Mouse (Mus musculus): ENCODE data around the gene Immp2l.

Immp2l gene

DNA sequence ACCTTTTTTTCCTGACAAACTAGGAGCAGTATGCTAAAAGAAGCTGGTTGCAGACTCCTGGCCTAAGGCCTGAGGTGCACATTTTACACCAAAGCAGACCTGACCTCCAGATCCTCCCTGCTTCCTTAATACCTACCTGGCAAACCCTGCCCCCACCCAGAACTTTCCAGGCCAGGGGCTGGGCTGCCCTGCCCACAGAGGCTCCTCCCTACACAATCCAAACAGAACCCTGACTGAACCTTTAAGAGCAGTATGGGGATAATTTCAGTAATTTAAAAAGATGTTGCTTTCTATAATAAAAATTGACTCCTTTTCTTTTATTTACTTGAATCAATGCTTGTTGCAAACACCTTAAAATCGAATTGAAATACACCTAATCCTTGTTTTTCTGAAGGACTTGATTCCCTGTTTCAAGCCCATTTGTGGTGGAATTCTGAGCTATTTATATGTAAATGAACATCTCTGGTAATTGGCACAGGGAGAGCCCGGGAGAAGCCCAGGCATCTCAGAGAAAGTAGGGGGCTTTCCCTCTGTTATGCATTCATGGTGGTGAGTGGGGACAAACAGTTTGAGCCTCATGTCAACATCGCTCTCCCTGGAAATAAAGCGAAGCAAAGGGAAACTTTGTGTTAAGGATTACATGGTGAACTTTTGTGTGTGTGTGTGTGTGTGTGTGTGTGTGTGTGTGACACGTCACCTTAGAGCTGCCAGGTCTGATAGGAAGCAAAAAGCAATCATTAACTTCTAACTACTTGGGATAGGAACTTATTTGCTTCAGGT lies 535.3 kb downstream of the Immp2l start:
- no peak for DNase-seq

DNA sequence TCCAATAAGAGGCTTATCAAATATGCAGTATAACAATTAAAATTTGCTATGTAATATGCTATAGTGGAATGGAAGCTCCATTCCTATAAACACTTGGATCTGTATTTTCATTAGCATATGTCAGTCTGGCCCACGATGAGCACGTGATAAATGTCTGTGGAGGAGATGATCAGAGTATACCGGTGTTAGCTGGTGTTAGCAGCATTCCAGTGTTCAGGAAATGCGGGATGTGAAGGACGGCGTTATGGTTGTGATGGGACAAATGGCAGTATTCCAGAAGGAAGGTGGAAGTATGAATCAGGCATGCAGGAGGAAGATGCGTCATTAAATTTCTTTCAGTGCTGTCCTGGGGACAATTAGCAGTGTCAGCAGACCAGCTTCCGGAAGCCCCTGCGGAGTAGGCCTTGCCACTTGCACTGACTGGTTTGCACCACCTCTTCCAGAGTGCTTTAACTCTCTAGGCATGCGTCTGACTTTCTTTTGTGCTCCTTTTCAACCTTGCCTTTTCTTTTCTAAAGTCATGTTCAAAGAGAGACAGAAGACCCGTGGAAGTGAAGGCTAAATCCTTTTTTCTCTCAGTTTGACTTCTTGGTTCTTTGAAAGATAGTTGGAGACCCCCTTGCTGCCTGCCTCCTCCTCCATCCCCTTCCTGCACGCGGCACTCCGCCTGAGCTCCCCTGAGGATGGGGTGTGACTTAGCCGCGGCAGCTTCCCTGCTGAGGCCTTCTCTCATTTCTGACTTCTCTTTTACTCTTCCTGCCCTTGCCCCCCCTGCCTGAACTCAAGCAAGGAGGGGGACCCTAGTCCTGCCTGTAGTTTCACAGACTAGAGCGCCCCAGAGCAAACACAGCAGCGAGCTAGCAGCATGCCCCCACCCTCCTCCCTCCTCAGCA lies 541.9 kb downstream of the Immp2l start:
- DNase-seq: no peak

DNA sequence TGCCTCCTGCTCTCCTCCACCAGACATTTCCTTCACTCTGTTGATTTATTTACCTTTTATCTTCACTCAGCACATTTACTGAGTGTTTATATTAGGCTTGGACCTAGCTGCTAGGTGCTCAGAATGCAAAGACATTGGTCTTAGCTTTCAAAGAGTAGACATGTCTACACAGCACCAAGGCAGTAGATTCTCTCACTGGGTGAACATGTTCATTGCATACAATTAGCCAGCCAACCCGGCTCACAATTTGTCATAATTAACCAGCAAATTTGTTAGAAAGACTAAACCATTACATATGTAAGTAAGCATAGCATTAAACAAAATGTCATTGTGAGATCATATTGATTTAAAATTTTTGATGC lies 542.5 kb downstream of the Immp2l start:
- no peak for DNase-seq

DNA sequence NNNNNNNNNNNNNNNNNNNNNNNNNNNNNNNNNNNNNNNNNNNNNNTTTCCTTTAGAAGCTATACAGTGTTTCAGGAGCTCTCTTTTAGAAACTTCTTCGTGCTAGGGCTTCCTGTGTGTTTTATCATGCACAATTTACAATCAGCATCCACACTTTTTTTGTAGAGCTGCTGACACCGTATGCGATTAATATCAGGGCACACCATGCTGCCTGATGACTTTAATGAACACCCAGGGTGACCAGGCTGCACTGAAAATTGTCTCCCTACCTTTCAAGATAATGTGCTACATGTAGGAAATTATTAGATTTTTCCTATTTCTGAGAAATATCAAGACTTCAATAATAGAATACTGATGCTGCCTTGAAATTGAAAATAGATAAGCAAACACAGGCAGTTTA lies 549.9 kb downstream of the Immp2l start:
- no peak for DNase-seq

DNA sequence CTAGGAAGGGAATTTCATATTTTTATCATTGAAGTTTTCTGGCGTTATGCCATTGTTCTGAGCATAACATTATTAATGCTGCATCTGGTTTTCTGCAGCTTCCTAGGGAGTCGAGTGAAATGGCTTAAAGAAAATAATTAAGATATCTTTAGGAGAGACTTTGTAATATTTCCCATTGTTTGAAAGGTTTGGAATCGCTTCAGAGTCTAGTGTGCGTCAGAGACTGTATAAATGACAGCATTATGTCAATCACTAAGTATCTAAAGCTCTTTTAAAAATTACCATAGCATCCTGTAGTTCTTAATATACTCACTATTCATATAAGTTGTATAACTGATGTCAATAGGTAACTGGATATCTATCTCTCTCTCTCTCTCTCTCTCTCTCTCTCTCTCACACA lies 551.3 kb downstream of the Immp2l start:
- DNase-seq: no peak

DNA sequence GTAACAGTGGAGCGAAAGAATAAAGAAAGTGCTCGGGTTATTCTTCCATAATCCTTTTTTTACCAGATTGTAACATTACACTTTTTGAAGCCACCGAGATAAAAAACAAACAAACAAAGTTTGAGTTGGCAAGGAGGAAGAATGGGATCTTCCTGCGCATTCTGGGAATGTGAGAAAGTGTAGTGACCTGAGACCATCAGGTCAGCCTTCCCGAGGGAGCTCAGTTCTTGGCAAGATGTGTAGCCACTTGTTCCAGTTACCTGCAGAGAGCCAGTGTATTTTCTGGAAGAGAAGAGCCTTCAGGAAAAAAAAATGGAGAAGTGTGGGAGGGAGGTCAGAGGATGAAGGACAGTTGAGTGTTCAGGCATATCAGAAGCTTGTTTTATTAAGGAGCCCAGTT lies 569.5 kb downstream of the Immp2l start:
- peak; percentile 28 for DNase-seq

DNA sequence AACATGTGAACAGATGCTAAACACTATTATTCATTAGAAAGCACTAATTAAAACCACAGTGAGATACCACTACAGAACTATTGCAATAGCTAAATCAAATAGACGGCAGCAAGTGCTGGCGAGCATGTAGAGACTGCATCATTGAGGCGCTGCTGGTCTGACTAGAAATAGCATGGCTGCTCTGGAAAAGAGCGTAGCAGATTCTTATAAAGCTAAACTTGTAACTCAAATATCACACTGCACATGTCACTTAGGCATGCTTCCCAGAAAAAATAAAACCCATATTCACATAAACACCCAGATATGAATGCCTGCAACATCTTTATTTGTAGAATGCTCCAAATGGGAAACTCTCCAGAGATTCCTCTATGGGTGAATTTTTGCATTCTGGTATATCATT lies 570.1 kb downstream of the Immp2l start:
- DNase-seq: no peak

DNA sequence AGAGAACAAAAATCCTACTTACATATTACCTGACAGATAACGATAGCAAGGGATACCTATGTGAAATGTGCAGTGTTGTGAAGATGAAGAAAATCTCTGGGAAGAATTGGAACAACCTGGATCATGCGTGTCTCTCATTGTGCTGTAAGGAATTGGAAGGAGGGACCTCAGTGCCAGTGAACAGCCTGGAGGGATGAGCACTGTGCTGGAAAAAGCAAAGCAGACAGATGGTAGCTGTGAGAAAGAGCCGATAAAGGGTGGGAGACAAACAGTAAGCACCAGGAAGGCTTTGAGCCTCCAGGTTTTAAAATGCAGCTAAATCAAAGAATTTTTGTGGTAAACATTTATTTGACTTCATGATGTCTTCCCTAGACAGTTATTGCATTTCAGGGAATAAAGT lies 591.4 kb downstream of the Immp2l start:
- peak; percentile 7 for DNase-seq

DNA sequence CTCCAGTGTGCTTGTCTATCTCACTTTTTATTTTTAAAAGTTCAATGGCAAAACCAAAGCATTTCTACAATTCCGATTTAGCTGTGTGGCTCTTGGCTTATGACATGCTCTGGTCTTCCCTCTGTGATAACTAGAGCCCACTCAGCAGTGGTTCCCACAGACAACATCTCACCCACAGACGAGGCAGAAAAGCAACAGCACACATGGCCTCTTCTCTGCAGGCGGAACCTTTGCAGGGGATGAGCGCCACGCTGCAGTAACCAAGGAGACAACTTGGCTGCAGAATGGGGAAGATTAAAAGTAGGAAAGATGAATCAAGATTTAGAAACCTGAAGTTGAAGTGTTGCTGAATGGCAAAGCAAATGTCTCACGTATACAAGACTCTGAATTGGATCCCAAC lies 597.5 kb downstream of the Immp2l start:
- no peak for DNase-seq

DNA sequence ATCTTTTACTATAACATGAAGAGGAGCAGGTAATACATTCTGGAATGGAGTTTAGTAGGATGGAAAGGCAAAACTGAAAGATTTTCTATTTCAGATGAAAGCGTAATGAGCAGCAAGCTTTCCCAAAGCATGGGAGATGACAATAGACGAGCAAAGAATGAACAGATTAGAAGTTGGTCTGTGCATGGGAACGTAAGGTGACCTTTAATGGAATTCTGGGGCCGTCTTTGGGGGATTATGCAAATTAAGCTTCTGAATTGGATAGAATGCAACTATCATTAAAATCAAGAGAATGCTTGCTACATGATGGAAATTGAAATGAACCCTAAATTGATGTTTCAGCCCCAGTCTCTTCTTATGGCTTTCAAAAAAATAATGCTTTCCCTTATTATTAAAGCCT lies 619.4 kb downstream of the Immp2l start:
- DNase-seq: no peak

DNA sequence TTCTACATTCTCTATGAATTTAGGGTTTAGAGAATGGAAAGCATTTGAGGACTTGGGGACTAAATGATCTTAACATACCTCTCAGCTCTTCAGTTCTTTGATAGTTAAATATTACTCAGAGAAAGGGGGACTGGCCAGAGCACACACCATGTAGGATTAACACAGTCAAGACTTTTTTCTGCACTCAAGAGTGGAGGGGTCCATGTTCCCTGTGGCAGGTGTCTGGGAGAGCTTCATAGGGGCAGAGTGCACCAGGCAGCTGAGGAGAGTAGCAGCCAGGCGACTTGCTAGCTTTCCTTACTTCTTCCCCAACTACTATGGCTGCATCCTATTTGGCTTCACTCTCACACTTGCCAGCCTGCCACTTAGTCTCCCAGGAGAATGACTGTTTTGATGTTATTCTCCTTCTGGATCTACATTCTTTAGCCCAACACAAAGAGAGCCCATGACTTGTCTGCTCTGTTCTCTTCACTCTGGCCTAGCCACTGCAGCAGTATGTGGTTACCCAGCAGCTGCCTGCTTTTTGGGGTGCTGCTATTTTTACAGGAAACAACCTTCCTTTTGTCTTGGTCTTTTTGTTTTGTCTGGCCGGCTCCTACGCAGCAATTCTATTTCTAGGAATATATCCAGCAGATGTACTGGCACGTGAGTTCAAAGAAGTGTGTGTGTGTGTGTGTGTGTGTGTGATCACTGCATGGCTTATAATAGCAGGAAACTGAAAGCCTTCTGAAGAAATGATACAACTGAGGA lies 621.1 kb downstream of the Immp2l start:
- no peak for DNase-seq

DNA sequence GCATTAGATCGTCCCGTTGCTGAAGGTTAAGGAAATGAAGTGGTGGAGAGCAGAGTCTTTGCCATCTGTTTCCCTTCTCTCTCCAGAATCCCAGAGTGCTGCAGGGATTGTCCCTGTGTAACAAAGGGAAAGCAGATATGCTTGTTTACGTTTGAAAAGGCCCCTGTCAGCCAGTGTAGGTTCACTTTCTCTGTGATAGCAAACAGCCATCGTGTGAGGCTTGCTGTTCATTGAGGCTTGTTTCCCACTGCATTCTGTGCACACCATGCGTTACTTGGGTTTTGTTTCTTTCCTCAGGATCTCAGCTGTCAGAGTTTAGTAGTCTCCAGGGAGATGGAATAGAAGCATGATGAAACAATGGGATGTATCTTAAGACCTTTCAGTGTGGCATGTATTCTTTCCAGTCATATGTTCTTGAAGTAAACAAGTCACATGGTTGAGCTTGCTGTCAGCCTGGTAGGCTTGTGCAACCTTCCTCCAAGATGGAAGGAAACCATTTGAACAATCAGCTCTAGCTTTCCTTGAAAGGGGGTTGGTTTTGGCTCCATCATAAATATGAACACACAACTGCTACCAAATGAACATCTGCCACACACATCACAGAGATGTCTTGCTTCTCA lies 623.2 kb downstream of the Immp2l start:
- DNase-seq: no peak

DNA sequence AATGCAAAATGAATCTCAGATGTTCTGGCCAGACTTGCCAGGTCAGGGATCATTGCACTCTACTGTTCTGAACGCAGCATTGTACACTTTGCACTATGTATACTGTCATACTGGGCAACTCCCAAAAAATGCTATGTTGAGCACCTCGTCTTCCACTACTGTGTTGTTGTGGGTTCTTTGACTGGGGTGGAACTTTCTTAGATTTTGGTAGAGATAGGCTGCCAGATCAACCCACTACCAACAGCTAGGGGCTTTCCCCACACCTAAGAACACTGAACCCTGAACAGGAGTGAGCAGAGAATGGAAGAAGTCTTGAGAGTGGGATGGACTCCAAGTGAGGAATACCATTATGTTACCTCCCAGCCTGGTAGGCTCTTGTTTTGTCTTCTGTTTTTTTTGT lies 623.8 kb downstream of the Immp2l start:
- DNase-seq: no peak

DNA sequence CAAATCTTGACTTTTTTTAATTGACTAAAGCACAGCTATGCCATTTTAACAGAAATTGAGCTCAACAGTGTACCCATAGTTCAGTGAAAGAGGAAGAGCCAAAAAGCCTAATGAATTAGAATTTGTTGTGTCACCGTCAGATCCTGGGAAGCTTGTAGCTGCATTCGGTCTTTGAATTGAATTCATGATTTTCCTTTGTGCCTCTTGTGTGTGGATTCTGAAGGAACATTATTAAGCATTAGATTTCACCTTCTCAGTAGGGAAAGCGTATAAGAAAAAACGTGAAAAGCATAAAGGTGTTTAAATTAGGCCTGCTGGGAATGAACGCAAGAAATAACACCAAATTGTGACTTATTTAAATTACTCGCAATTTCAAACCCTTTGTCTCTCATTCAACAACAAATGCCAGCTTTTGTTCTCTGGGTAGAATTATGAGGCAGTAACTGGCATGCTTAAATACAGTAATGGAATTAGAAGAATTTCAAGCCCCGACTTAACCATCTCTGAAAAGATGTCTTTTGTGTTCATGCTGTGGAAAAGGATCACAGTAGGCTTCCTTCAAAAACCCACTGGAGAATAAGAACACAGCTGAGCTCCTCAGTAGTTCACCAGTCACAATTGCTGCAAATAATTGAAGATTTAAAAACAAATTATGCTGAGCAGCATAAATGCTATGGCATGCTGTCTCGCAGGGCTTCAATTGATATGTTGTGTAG lies 626.1 kb downstream of the Immp2l start:
- DNase-seq: no peak

DNA sequence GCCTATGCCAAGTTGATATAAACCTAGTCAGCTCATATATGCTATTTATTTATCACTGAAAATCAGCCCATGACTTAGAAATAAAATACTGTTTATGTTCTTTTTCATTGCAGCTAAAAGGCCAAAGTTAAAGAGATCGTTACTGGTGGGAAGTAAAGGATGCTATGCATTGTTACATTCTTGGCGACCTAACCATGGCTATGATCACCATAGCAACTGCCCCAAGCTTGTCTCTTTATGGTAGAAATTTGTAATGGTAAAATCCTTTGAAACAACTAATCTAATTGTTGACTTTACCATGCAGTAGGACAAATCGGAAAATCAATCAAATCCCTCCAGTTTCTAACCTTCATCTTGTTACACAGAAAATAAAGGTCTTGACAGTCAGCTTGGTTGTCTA lies 644.4 kb downstream of the Immp2l start:
- no peak for DNase-seq

DNA sequence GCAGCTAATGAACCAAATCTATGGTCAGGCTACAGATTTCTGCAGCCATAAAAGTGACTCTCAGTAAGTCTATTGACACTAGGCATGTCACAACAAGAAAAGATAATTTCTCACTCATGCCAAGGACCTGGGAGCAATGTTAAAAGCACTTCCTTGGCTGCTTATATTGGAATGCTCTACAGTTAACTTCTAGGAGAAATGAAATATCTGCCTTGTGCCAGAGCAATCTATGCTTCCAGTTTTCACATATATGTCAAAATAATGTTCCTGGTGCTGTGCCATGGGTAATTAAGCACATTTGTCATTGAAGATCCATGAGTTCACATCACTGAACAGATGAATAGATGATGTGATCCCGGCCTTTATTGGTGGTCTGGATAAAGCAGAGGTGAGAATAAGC lies 645.6 kb downstream of the Immp2l start:
- no peak for DNase-seq

DNA sequence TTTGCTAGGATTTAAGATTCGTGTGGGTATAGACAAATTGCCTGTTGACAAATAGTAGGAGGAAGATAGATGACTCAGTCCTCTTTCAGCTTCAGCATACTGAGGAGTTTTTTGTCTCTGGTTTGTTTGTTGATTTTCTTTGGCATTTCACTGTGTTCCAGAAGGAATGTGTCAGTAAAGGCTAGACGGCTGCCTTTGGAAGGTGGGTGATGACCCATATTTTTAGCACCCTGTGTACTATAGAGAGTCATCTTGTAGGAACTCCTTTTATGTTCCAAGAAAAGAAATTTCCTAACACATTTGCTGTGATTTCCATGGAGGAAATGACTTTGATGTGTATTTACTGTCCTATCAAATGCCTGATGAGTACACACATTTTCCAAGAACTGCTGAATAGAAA lies 651.0 kb downstream of the Immp2l start:
- no peak for DNase-seq

DNA sequence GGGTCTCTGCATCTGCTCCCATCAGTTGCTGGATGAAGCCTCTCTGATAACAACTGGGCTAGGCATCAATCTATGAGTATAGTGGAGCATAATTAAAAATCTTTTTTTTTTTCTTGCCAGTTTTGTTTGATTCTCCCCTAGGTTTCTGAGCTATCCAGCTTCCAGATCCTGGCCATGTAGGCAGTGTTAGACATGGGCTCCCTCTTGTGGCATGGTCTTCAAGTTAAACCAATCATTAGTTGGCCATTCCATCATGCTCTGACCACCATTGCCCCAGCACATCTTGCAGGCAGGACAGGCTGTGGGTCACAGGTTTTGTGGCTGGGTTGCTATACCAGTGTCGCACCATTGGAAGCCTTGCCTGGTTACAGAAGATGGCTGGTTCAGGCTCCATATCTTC lies 656.3 kb downstream of the Immp2l start:
- DNase-seq: no peak

DNA sequence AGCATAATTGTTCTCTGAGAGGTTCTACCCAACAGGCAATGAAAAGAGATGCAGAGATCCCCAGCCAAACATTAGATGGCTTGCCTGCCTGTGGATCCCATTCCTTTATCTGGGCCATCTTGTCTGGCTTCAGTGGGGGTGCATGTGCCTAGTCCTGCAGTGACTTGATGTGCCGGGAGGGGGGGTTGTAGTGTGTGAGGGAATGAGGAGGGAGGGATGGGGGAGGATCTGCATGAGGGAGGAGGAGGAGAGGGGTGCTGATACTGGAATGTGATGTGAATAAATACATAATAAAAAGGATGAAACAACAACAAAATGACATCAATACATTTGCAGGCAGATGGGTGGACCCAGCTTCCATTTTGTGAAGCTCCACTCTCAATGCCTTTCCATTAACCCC lies 658.3 kb downstream of the Immp2l start:
- no peak for DNase-seq

DNA sequence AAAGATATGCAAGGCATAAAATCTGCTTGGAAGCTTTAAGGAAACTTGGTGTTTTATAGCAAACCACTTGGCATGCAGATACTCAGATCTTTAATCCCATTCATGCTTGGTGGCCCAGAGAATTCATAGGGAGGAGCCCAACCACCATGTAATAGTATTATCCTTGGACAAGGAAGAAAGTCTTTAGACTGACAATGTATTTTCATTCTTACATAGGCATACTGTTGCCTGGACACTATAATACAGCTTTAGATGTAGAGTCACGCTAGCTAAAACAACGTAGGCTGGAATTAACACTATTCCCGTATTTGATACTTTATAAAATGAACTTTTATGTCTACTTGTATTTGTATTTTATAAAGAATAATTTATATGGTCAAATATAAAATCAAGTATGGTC lies 665.9 kb downstream of the Immp2l start:
- DNase-seq: no peak

DNA sequence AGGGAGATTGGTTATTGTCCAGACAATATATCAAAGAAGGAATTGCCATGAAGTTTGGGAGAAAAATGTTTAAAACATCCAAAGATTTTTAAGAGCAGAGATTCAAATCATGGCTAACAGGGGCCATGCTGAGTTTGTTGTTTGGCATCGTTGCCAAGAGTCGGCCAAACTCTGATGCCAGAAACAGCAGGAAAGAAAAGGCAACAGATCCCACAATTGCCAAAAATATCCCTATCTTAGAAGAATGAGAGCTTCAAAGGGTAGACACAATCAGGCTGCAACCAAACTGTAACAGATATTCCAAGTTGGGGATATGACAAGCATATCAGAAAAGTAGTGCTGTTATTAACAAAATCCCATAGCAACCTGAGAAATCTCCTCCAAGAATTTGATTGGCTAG lies 686.7 kb downstream of the Immp2l start:
- peak; percentile 50 for DNase-seq

DNA sequence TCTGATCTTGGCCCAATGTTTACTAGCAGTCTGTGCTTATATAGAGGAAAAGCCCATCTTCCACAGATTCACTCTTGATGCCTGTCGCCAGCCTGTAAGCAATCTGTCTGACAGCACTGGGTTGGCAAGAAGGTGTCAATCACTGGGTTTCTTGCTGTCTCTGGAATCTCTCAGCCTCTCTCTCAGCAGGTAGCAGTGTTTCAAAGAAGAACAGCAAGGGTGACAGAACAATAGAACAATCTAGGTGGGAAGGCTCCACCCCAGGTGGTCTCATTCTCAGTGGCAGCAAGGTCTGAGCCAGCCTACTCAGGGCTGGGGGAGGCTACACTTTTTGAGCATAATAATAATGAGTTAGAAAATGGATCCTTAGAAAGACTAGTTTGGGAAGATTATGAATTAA lies 693.1 kb downstream of the Immp2l start:
- DNase-seq: no peak

DNA sequence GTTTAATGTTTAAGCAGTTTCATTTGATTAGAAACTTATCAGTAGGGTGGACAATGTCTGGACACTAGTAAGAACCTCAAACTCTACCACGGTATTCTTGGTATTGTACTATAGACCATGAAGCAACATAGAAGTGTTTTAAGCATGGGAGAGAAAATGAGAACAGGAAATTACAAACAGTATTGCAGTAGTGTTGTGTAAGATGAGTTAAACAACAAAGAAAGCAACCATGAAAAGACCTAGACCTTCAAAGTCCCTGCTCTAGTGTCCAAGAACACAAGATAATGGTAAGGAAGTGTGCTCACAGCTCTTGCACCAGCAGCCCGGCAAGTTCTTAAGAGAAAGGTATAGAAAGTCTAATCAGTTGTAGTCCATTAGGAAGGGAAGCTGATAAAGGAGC lies 700.7 kb downstream of the Immp2l start:
- no peak for DNase-seq
